Mouse (Mus musculus): ENCODE results near the gene Tln1. TPM values are rescaled to one million over a fixed set of nuclear protein-coding genes. Genes with fewer than 3 reads are reported as not detected.

Gene Tln1
- polyA plus RNA-seq, 1 experiment from 2014 or later: 40.4 TPM

- no peak for ATAC-seq (ENCODE audit: low FRiP score)
- Histone ChIP-seq H3K36me3 (ENCODE audit: control insufficient read depth, insufficient read depth, low read length) (peaks cover 33% of the 10 kb centered on the region), H3K9ac (ENCODE audit: low read length) (no peak overlapping the region), H3K4me3 (ENCODE audit: low read depth, low read length) (no peak overlapping the region), H3K9me3 (ENCODE audit: control insufficient read depth, low read length) (no peaks in the 10 kb centered on the region), H3K27me3 (ENCODE audit: control insufficient read depth, insufficient read depth, low read length) (no peaks in the 10 kb centered on the region), H3K4me2 (no peak overlapping the region), H3K4me1 (ENCODE audit: control insufficient read depth, insufficient read depth, low read length) (peaks cover 8% of the 10 kb centered on the region), H3K27ac (ENCODE audit: low read depth, low read length) (no peak overlapping the region)
- WGBS: 91% methylated on average over 9 of the region's 9 CpGs
- no peak for DNase-seq (ENCODE audit: low spot score, missing footprints)
Observed at GRCm38 (mm10) chr4:43567140-43567539, 4.6 kb upstream of the Tln1 start.

GRCm38 (mm10) chr4:43564231-43564630, 1.7 kb upstream of the Tln1 start:
- Histone ChIP-seq H3K27ac (ENCODE audit: low read depth, low read length) (no peak overlapping the region), H3K9me3 (ENCODE audit: control insufficient read depth, low read length) (no peaks in the 10 kb centered on the region), H3K9ac (ENCODE audit: low read length) (no peak overlapping the region), H3K4me2 (no peak overlapping the region), H3K4me1 (ENCODE audit: control insufficient read depth, insufficient read depth, low read length) (peaks cover 23% of the 10 kb centered on the region), H3K27me3 (ENCODE audit: control insufficient read depth, insufficient read depth, low read length) (no peaks in the 10 kb centered on the region), H3K4me3 (ENCODE audit: low read depth, low read length) (no peak overlapping the region), H3K36me3 (ENCODE audit: control insufficient read depth, insufficient read depth, low read length) (peaks cover 19% of the 10 kb centered on the region)
- WGBS: 75% methylated on average over 2 of the region's 2 CpGs
- no peak for DNase-seq (ENCODE audit: low spot score, missing footprints)
- no peak for ATAC-seq (ENCODE audit: low FRiP score)

GRCm38 (mm10) chr4:43563601-43563875, 1.0 kb upstream of the Tln1 start:
- Histone ChIP-seq H3K9ac (ENCODE audit: low read length) (no peak overlapping the region), H3K27ac (ENCODE audit: low read depth, low read length) (no peak overlapping the region), H3K4me1 (ENCODE audit: control insufficient read depth, insufficient read depth, low read length) (peaks cover 29% of the 10 kb centered on the region), H3K4me2 (peak overlapping the region; percentile 70; the same call in 1 of the 2 replicates), H3K36me3 (ENCODE audit: control insufficient read depth, insufficient read depth, low read length) (peaks cover 19% of the 10 kb centered on the region), H3K27me3 (ENCODE audit: control insufficient read depth, insufficient read depth, low read length) (no peaks in the 10 kb centered on the region), H3K9me3 (ENCODE audit: control insufficient read depth, low read length) (no peaks in the 10 kb centered on the region), H3K4me3 (ENCODE audit: low read depth, low read length) (no peak overlapping the region)
- WGBS: 90% methylated on average over 4 of the region's 4 CpGs
- ATAC-seq (ENCODE audit: low FRiP score): no peak
- no peak for DNase-seq (ENCODE audit: low spot score, missing footprints)

GRCm38 (mm10) chr4:43562769-43563600, 494 bp upstream of the Tln1 start:
- H3K4me3 ChIP-seq (ENCODE audit: low read depth, low read length): peak overlapping the region; percentile 91
- H3K9ac ChIP-seq (ENCODE audit: low read length): peak overlapping the region; percentile 96
- DNase-seq (ENCODE audit: low spot score, missing footprints) (no peak), ATAC-seq (ENCODE audit: low FRiP score) (peak; percentile 27; the same call in 1 of the 2 replicates)
- H3K27me3 ChIP-seq (ENCODE audit: control insufficient read depth, insufficient read depth, low read length): no peaks in the 10 kb centered on the region
- 7% methylated on average over 22 of the region's 22 CpGs for WGBS
- peaks cover 31% of the 10 kb centered on the region for H3K4me1 ChIP-seq (ENCODE audit: control insufficient read depth, insufficient read depth, low read length)
- H3K36me3 ChIP-seq (ENCODE audit: control insufficient read depth, insufficient read depth, low read length): peaks cover 14% of the 10 kb centered on the region
- H3K4me2 ChIP-seq: peak overlapping the region; percentile 70
- no peak overlapping the region for H3K27ac ChIP-seq (ENCODE audit: low read depth, low read length)
- no peaks in the 10 kb centered on the region for H3K9me3 ChIP-seq (ENCODE audit: control insufficient read depth, low read length)

- Histone ChIP-seq H3K9ac (ENCODE audit: low read length) (peak overlapping the region; percentile 96), H3K4me2 (peak overlapping the region; percentile 70), H3K36me3 (ENCODE audit: control insufficient read depth, insufficient read depth, low read length) (peaks cover 2% of the 10 kb centered on the region; the same call in 1 of the 2 replicates), H3K4me3 (ENCODE audit: low read depth, low read length) (peak overlapping the region; percentile 91), H3K4me1 (ENCODE audit: control insufficient read depth, insufficient read depth, low read length) (peaks cover 33% of the 10 kb centered on the region), H3K27ac (ENCODE audit: low read depth, low read length) (peak overlapping the region; percentile 98), H3K27me3 (ENCODE audit: control insufficient read depth, insufficient read depth, low read length) (no peaks in the 10 kb centered on the region), H3K9me3 (ENCODE audit: control insufficient read depth, low read length) (no peaks in the 10 kb centered on the region)
- DNase-seq (ENCODE audit: low spot score, missing footprints) (no peak), ATAC-seq (ENCODE audit: low FRiP score) (no peak)
- WGBS: 3% methylated on average over 16 of the region's 16 CpGs
Observed at GRCm38 (mm10) chr4:43561436-43561996, 975 bp downstream of the Tln1 start.

GRCm38 (mm10) chr4:43560976-43561375, 1.5 kb downstream of the Tln1 start:
- DNase-seq (ENCODE audit: low spot score, missing footprints): no peak
- H3K9me3 ChIP-seq (ENCODE audit: control insufficient read depth, low read length): no peaks in the 10 kb centered on the region
- H3K27ac ChIP-seq (ENCODE audit: low read depth, low read length): no peak overlapping the region
- H3K4me3 ChIP-seq (ENCODE audit: low read depth, low read length): peak overlapping the region; percentile 91
- peak overlapping the region; percentile 70 for H3K4me2 ChIP-seq
- peaks cover 4% of the 10 kb centered on the region; the same call in 1 of the 2 replicates for H3K36me3 ChIP-seq (ENCODE audit: control insufficient read depth, insufficient read depth, low read length)
- no peak for ATAC-seq (ENCODE audit: low FRiP score)
- peaks cover 33% of the 10 kb centered on the region for H3K4me1 ChIP-seq (ENCODE audit: control insufficient read depth, insufficient read depth, low read length)
- H3K9ac ChIP-seq (ENCODE audit: low read length): peak overlapping the region; percentile 96
- H3K27me3 ChIP-seq (ENCODE audit: control insufficient read depth, insufficient read depth, low read length): no peaks in the 10 kb centered on the region
- 50% methylated on average over 2 of the region's 2 CpGs for WGBS

GRCm38 (mm10) chr4:43560243-43560611, 2.3 kb downstream of the Tln1 start:
- ATAC-seq (ENCODE audit: low FRiP score) (no peak), DNase-seq (ENCODE audit: low spot score, missing footprints) (no peak)
- Histone ChIP-seq H3K4me3 (ENCODE audit: low read depth, low read length) (no peak overlapping the region), H3K4me2 (peak overlapping the region; percentile 11; the same call in 1 of the 2 replicates), H3K9me3 (ENCODE audit: control insufficient read depth, low read length) (no peaks in the 10 kb centered on the region), H3K27ac (ENCODE audit: low read depth, low read length) (no peak overlapping the region), H3K36me3 (ENCODE audit: control insufficient read depth, insufficient read depth, low read length) (peaks cover 4% of the 10 kb centered on the region; the same call in 1 of the 2 replicates), H3K27me3 (ENCODE audit: control insufficient read depth, insufficient read depth, low read length) (no peaks in the 10 kb centered on the region), H3K9ac (ENCODE audit: low read length) (no peak overlapping the region), H3K4me1 (ENCODE audit: control insufficient read depth, insufficient read depth, low read length) (peaks cover 33% of the 10 kb centered on the region)
- 54% methylated on average over 6 of the region's 6 CpGs for WGBS

GRCm38 (mm10) chr4:43559519-43560242, 2.8 kb downstream of the Tln1 start:
- no peaks in the 10 kb centered on the region for H3K9me3 ChIP-seq (ENCODE audit: control insufficient read depth, low read length)
- H3K27me3 ChIP-seq (ENCODE audit: control insufficient read depth, insufficient read depth, low read length): no peaks in the 10 kb centered on the region
- H3K4me2 ChIP-seq: peak overlapping the region; percentile 11; the same call in 1 of the 2 replicates
- no peak for DNase-seq (ENCODE audit: low spot score, missing footprints)
- peaks cover 6% of the 10 kb centered on the region; the same call in 1 of the 2 replicates for H3K36me3 ChIP-seq (ENCODE audit: control insufficient read depth, insufficient read depth, low read length)
- no peak for ATAC-seq (ENCODE audit: low FRiP score)
- H3K4me1 ChIP-seq (ENCODE audit: control insufficient read depth, insufficient read depth, low read length): peaks cover 33% of the 10 kb centered on the region
- no peak overlapping the region for H3K9ac ChIP-seq (ENCODE audit: low read length)
- WGBS: 83% methylated on average over 13 of the region's 13 CpGs
- no peak overlapping the region for H3K27ac ChIP-seq (ENCODE audit: low read depth, low read length)
- H3K4me3 ChIP-seq (ENCODE audit: low read depth, low read length): no peak overlapping the region
